ENCODE assay signal across 9 mouse cellular contexts in the genomic region with DNA sequence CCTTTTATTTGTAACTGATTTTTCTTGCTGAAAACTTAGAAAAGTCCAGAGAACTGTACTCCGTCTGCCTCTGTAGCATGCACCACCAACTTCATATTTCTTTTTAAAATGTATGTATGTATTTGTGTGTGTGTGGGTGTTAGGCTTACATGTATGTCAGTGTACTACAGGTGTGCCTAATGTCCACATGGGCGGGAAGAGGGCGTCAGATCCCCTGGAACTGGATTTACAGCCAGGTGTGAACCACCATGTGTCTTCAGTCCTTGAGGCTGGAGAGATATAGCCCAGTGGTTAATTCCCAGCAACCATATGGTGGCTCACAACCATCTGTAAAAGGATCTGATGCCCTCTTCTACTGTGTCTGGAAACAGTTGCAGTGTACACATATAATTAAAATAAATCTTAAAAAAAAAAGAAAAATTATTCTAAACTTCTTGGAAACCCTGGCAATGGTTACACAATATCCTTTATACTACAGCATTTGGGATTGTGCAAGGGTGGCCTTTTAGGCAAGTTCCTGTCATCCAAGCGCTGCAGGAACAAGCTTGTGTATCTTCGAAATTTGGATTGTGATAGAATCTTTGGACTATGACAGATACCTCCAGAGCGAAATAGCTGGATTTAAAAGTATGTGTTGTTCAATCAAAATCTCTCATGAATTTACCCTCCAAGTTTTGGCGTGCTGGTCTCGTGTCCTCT. TPM values are rescaled to one million over a fixed set of nuclear protein-coding genes. Genes with fewer than 3 reads are reported as not detected.
DNase-seq lines count a peak whose midpoint lies in the region; ATAC-seq and TF ChIP-seq lines count a peak whose summit lies in the region.
"Had no signal": no experiment of that assay in that cellular context is flagged by ENCODE, and none has a peak within 500 bp of the region (broad histone marks: within the 10 kb centered on the region; RNA-seq: fewer than 3 reads in every experiment).

No protein-coding gene starts in this region.

- H3K79me2 ChIP-seq in myocyte (ENCODE audit: control insufficient read depth, insufficient read depth), result no peaks in the 10 kb centered on the region

- peak overlapping the region; percentile 74; the same call in 1 of the 2 replicates for H3K27ac ChIP-seq in left cerebral cortex, adult 2 months
- no peak overlapping the region for H3K27ac ChIP-seq in embryonic facial prominence, embryonic 12.5 days
- H3K27ac ChIP-seq in intestine, embryonic 15.5 days, result no peak overlapping the region

- TF ChIP-seq CTCF in left cerebral cortex, adult 2 months (IDR thresholded peaks at IDR 0.05), result no peak

- H3K9me3 ChIP-seq in embryonic facial prominence, embryonic 12.5 days, result 0 out of 2 replicates have a peak, but pooled peaks cover 2% of the 10 kb centered on the region
- no peaks in the 10 kb centered on the region for H3K9me3 ChIP-seq in intestine, embryonic 15.5 days

- no peak overlapping the region for H3K9ac ChIP-seq in embryonic facial prominence, embryonic 12.5 days
- no peak overlapping the region for H3K9ac ChIP-seq in intestine, embryonic 15.5 days
- H3K9ac ChIP-seq: lung, embryonic 14.5 days had no signal

- 0 out of 2 replicates have a peak, but pooled peaks cover 2% of the 10 kb centered on the region for H3K36me3 ChIP-seq in embryonic facial prominence, embryonic 12.5 days
- H3K36me3 ChIP-seq in intestine, embryonic 15.5 days, result no peaks in the 10 kb centered on the region
- no peaks in the 10 kb centered on the region for H3K36me3 ChIP-seq in myocyte (ENCODE audit: control insufficient read depth, insufficient read depth)

- TF ChIP-seq POLR2A in myocyte (IDR thresholded peaks at IDR 0.05; ENCODE audit: insufficient read length, low read depth), result no peak

- no peak for ATAC-seq in embryonic facial prominence, embryonic 12.5 days (ENCODE audit: insufficient number of reproducible peaks, insufficient read depth, low FRiP score, low TSS enrichment)
- no peak for ATAC-seq in intestine, embryonic 15.5 days

- 64% methylated on average over 8 of the region's 8 CpGs for WGBS in embryonic facial prominence, embryonic 12.5 days
- 66% methylated on average over 8 of the region's 8 CpGs for WGBS in intestine, embryonic 15.5 days

- intact Hi-C loops in left cerebral cortex, adult 2 months (cut with DNase I), result loop anchor here (5.0 kb wide), 1 partner anchor 67 kb away; no protein-coding TSS in a partner anchor

- no peak for DNase-seq in left cerebral cortex, adult 2 months (ENCODE audit: extremely low spot score in 1 of 2, low spot score in 2 of 2)
- DNase-seq in left cerebral cortex, adult 11 months (ENCODE audit: low spot score), result no peak
- no peak for DNase-seq in gastrocnemius, postnatal 10 days
- DNase-seq in cerebellum, postnatal 25 days, result no peak
- no peak for DNase-seq in frontal cortex, adult 2 months (ENCODE audit: extremely low spot score in 1 of 2, low spot score in 1 of 2)

- no peaks in the 10 kb centered on the region for H3K27me3 ChIP-seq in embryonic facial prominence, embryonic 12.5 days
- H3K27me3 ChIP-seq in intestine, embryonic 15.5 days (replicated peaks), result no peaks in the 10 kb centered on the region
- H3K27me3 ChIP-seq in myocyte (ENCODE audit: control insufficient read depth, insufficient read depth, insufficient read length), result no peaks in the 10 kb centered on the region

- H3K4me1 ChIP-seq in embryonic facial prominence, embryonic 12.5 days, result no peaks in the 10 kb centered on the region
- H3K4me1 ChIP-seq in intestine, embryonic 15.5 days (replicated peaks), result peaks cover 5% of the 10 kb centered on the region; the same call in 1 of the 2 replicates

- H3ac ChIP-seq in myocyte (ENCODE audit: control insufficient read depth, insufficient read length), result no peak overlapping the region

- peak overlapping the region; percentile 45 for H3K4me2 ChIP-seq in embryonic facial prominence, embryonic 12.5 days (replicated peaks)
- H3K4me2 ChIP-seq in intestine, embryonic 15.5 days (replicated peaks), result peak overlapping the region; percentile 56
- peak overlapping the region; percentile 59 for H3K4me2 ChIP-seq in myocyte (ENCODE audit: low read depth)

- H3K4me3 ChIP-seq in left cerebral cortex, adult 2 months, result peak overlapping the region; percentile 45; the same call in 1 of the 2 replicates
- H3K4me3 ChIP-seq in embryonic facial prominence, embryonic 12.5 days, result no peak overlapping the region
- no peak overlapping the region for H3K4me3 ChIP-seq in intestine, embryonic 15.5 days (replicated peaks)
- no peak overlapping the region for H3K4me3 ChIP-seq in myocyte

TF ChIP-seq in myocyte, 11 proteins besides CTCF, POLR2A, EP300 and RAD21:
- no peak for TF ChIP-seq MAX (IDR thresholded peaks at IDR 0.05; ENCODE audit: low read depth)
- TF ChIP-seq TCF3 (IDR thresholded peaks at IDR 0.05; ENCODE audit: insufficient read length, low read depth), result no peak
- TF ChIP-seq REST (IDR thresholded peaks at IDR 0.05; ENCODE audit: insufficient read depth, insufficient read length), result no peak
- TF ChIP-seq POLR2AphosphoS2 (IDR thresholded peaks at IDR 0.05; ENCODE audit: insufficient read length, low read depth), result no peak
- TF ChIP-seq MYOG (IDR thresholded peaks at IDR 0.05; ENCODE audit: control insufficient read depth in 1 of 3, insufficient read depth in 1 of 3, insufficient read length in 2 of 3, low read depth in 2 of 3), result no peak
- TF ChIP-seq SRF (IDR thresholded peaks at IDR 0.05; ENCODE audit: control insufficient read depth, insufficient read length, low read depth), result no peak
- TF ChIP-seq CEBPB (IDR thresholded peaks at IDR 0.05; ENCODE audit: insufficient read depth, poor library complexity, severe bottlenecking), result no peak
- TF ChIP-seq E2F4 (IDR thresholded peaks at IDR 0.05; ENCODE audit: insufficient read depth), result no peak
- TF ChIP-seq TCF12 (IDR thresholded peaks at IDR 0.05; ENCODE audit: insufficient read depth, poor library complexity, severe bottlenecking), result no peak
- no peak for TF ChIP-seq MYOD1 (IDR thresholded peaks at IDR 0.05; ENCODE audit: control insufficient read depth in 1 of 3, insufficient read length in 2 of 3, low read depth in 2 of 3)
- TF ChIP-seq USF1 (IDR thresholded peaks at IDR 0.05; ENCODE audit: low read depth), result no peak

RNA-seq across cellular contexts. Expression of a gene that starts 17.0 kb away (rescaled TPM):
- total RNA-seq in left cerebral cortex, adult 2 months (2021), result 10 to 100 TPM; 20.7 to 24.0 TPM
- 16.3 and 17.3 TPM in 2 replicates for polyA plus RNA-seq in embryonic facial prominence, embryonic 12.5 days (2016; fragmentation: Nextera tagmentation; extraction: Ambion mirVana)
- 13.5 and 13.9 TPM in 2 replicates for polyA plus RNA-seq in intestine, embryonic 15.5 days (2015; fragmentation: Nextera tagmentation; extraction: Ambion mirVana)
- polyA plus RNA-seq in myocyte (2012; fragmentation: generic; extraction: Trizol), result 5.1 TPM
- 10 to 100 TPM; 15.1 to 15.8 TPM for total RNA-seq in gastrocnemius, postnatal 10 days (2021)
- 25.9 and 26.7 TPM in 2 replicates for polyA plus RNA-seq in frontal cortex, adult 2 months (2012; rRNA removed)

RNA-seq across cellular contexts. Expression of a gene that starts 27.8 kb away (rescaled TPM):
- total RNA-seq in left cerebral cortex, adult 2 months (2021), result 1 to 10 TPM; 2.3 to 2.5 TPM
- polyA plus RNA-seq in embryonic facial prominence, embryonic 12.5 days (2016; fragmentation: Nextera tagmentation; extraction: Ambion mirVana), result 2.8 and 3.6 TPM in 2 replicates
- 3.3 TPM in 2 replicates for polyA plus RNA-seq in intestine, embryonic 15.5 days (2015; fragmentation: Nextera tagmentation; extraction: Ambion mirVana)
- 3.0 TPM for polyA plus RNA-seq in myocyte (2012; fragmentation: generic; extraction: Trizol)
- total RNA-seq in gastrocnemius, postnatal 10 days (2021), result 1 to 10 TPM; 5.7 to 9.4 TPM
- polyA plus RNA-seq in frontal cortex, adult 2 months (2012; rRNA removed), result 1.4 and 1.8 TPM in 2 replicates
